Mouse (Mus musculus): Measurements from ENCODE around the gene 1700009N14Rik.

Gene 1700009N14Rik

DNA sequence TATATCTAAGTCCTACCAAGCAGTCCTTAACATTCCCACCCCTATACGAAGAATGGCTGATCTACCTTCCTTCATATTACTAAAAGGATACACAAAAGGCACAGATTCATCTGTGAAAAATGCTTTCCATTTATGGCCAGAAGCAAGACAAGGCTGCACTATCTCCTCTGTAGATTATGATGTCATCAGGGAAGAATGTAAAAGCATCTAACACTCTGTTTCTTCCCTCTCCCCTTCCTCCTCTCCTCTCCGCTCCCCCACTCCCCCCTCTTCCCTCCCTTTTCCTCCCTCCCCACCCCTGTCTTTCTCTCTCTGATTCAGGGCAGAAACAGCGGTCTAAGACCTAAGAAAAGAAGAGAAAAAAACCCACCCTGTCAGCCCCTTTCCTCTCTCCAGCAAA, at the start of gene 1700009N14Rik:
1700009N14Rik (plus strand) TSS at position 227 of the 400 bp plus-strand sequence.
- no peak for DNase-seq (ENCODE audit: low spot score in 2 of 2)

DNA sequence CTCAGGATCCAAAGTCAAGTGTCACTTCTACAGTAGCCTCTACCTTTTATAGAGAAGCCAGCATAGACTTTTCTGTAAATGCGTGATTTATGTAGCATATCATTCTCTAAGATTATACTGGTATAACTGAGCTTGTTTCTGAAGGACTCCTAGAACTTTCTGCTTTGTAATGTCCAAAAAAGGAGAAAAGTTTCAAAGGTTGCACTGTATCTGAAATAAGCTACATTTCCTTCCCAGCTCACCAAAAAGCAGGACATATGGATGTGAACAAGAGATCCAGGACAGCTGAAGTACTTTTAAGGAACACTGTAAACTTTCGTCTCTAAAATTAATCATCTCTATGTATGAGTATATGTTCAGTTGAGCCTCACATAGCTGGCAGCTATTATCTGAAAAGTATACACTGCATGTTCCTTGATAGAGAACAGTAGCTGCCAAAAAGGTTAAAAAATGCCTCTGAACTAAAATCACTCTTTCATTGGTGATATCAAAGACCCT, 12.2 kb upstream of the 1700009N14Rik start:
- no peak for DNase-seq (ENCODE audit: low spot score in 2 of 2)

DNA sequence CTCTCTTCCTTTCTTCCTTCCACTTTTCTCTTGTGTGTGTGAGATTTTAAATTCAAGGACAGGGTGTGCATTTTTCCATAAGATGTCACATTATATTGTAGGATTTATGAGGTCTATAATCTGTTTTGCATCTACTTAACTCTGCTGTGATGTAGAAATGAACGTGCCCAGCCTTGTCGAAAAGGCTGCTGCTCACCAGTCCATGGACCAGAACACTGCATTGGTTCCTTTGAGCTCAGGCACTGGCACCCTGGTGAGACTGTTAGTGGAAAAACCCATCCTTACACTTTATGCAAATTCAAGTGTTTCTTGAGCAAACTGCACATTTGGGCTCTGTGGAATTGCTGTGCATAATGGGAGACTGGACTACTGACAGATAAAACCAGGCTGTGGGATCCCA, 24.2 kb downstream of the 1700009N14Rik start:
- DNase-seq (ENCODE audit: low spot score in 2 of 2), result no peak

DNA sequence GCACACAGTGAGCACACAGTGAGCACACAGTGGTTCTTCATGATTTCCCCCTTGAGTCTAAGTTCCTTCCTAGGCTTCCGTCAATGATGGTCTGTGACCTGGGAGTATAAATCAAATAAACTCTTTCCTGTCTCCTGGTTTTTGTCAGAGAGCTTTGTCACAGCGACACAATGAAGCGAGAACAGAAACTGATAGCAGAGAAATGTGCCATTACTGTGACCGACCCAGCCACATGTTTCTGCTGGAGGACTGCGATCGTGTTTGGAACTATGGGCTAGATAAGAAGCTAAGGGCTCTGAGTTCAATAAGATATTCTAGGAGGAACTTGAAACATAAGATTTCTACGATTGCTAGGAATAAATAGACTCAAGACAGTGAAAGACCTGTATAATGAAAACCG, 36.3 kb downstream of the 1700009N14Rik start:
- no peak for DNase-seq (ENCODE audit: low spot score in 2 of 2)

DNA sequence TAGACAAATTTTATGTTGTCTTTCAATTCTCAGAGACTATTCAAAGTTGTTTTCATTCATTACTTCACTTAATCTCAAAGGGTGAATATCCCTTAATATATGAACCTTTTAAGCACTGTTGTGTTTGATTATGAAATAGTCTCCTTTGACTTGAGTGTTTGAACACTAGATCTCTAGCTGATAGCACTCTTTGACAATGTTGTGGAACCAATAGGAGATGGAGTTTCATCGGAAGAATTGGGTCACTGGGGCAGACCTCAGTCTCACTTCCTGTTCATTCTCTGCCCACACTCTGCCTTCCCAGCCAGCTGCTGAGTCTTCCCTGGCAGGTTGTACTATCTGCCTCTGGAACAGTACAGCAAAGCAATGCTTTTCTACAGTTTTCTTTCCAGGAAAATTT, 43.5 kb downstream of the 1700009N14Rik start:
- DNase-seq (ENCODE audit: low spot score in 2 of 2), result no peak

DNA sequence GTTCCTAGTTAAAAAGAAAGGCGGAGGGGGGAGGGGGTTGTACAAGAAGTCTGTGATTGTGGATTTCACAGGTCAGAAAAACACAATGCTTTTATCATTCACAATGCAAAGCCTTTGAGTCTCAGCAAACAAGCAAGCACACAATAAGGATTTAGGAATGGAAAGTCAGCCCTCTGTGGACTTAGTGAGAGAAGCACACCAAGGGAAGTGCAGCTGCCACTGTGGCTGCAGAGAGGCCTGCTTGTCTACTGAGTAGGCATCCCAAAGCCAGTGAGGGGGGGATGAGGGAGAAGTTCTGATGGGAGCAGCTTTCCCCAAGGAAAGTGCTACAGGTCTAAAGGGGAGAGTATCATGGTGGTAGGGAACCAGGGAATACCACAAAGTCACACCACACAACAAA, 45.8 kb downstream of the 1700009N14Rik start:
- DNase-seq (ENCODE audit: low spot score in 2 of 2), result no peak
